Mouse (Mus musculus) E14TG2a.4 (cell line): ENCODE results near the gene Coro1c.

ENCODE experiments used
- CTCF ChIP-seq: conservative IDR thresholded peaks from 2 replicates; pipeline ENCODE4 v1.5.1; 2014; ENCODE audit warnings: low read length
- NANOG ChIP-seq: IDR thresholded peaks from 2 replicates; pipeline ENCODE4 v1.6.1; 2014; ENCODE audit warnings: borderline replicate concordance, low read length, mixed read lengths
- POU5F1 ChIP-seq: IDR thresholded peaks from 2 replicates; pipeline ENCODE4 v1.6.1; 2014; ENCODE audit warnings: low read length, borderline replicate concordance

GRCm38 (mm10) chr5:113930648-113931609, 22.4 kb upstream of the Coro1c start:
- TF ChIP-seq CTCF = no peak
- TF ChIP-seq NANOG = no peak
- no peak for TF ChIP-seq POU5F1
